Mouse (Mus musculus): ENCODE measurements at regions not wholly inside any gene's neighbourhood (a gene's known extent, or its start where the extent isn't known, plus 50 kb on each side); places are given as distances from the start of the nearest gene placed in this dataset.

GRCm38 (mm10) chr12:65497602-65498001 is 272.3 kb downstream of the Wdr20rt start:
- H3K27me3 ChIP-seq (ENCODE audit: control insufficient read depth, insufficient read depth, low read length), result no peaks in the 10 kb centered on the region
- H3K4me3 ChIP-seq (ENCODE audit: low read length), result no peak overlapping the region
- H3K9ac ChIP-seq (ENCODE audit: low read length), result no peak overlapping the region
- no peak overlapping the region for H3K27ac ChIP-seq (ENCODE audit: low read length)
- H3K4me1 ChIP-seq (ENCODE audit: control insufficient read depth, insufficient read depth, low read length), result 0 out of 2 replicates have a peak, but pooled peaks cover 2% of the 10 kb centered on the region
- no peak overlapping the region for H3K4me2 ChIP-seq (ENCODE audit: low read depth, low read length)
- no peak for ATAC-seq (replicated peaks; ENCODE audit: extremely low read depth, insufficient read depth, low FRiP score)
- 62% methylated on average over 6 of the region's 6 CpGs for WGBS
- H3K36me3 ChIP-seq (ENCODE audit: control insufficient read depth, insufficient read depth), result no peaks in the 10 kb centered on the region
- peaks cover 8% of the 10 kb centered on the region; the same call in 1 of the 2 replicates for H3K9me3 ChIP-seq (replicated peaks; ENCODE audit: control insufficient read depth, low read length)

GRCm38 (mm10) chr12:65501459-65501858 is 276.1 kb downstream of the Wdr20rt start:
- no peaks in the 10 kb centered on the region for H3K9me3 ChIP-seq (replicated peaks; ENCODE audit: control insufficient read depth, low read length)
- H3K9ac ChIP-seq (ENCODE audit: low read length), result no peak overlapping the region
- no peak overlapping the region for H3K4me3 ChIP-seq (ENCODE audit: low read length)
- no peaks in the 10 kb centered on the region for H3K36me3 ChIP-seq (ENCODE audit: control insufficient read depth, insufficient read depth)
- ATAC-seq (replicated peaks; ENCODE audit: extremely low read depth, insufficient read depth, low FRiP score), result no peak
- H3K27me3 ChIP-seq (ENCODE audit: control insufficient read depth, insufficient read depth, low read length), result no peaks in the 10 kb centered on the region
- no peak overlapping the region for H3K4me2 ChIP-seq (ENCODE audit: low read depth, low read length)
- 78% methylated on average over 2 of the region's 2 CpGs for WGBS
- no peak overlapping the region for H3K27ac ChIP-seq (ENCODE audit: low read length)
- 0 out of 2 replicates have a peak, but pooled peaks cover 2% of the 10 kb centered on the region for H3K4me1 ChIP-seq (ENCODE audit: control insufficient read depth, insufficient read depth, low read length)

GRCm38 (mm10) chr12:65502045-65502444 is 276.7 kb downstream of the Wdr20rt start:
- no peaks in the 10 kb centered on the region for H3K27me3 ChIP-seq (ENCODE audit: control insufficient read depth, insufficient read depth, low read length)
- H3K4me3 ChIP-seq (ENCODE audit: low read length), result no peak overlapping the region
- no peaks in the 10 kb centered on the region for H3K9me3 ChIP-seq (replicated peaks; ENCODE audit: control insufficient read depth, low read length)
- no peak overlapping the region for H3K4me2 ChIP-seq (ENCODE audit: low read depth, low read length)
- ATAC-seq (replicated peaks; ENCODE audit: extremely low read depth, insufficient read depth, low FRiP score), result no peak
- no peak overlapping the region for H3K9ac ChIP-seq (ENCODE audit: low read length)
- 0 out of 2 replicates have a peak, but pooled peaks cover 2% of the 10 kb centered on the region for H3K4me1 ChIP-seq (ENCODE audit: control insufficient read depth, insufficient read depth, low read length)
- H3K27ac ChIP-seq (ENCODE audit: low read length), result no peak overlapping the region
- 9% methylated on average over 1 of the region's 1 CpGs for WGBS
- H3K36me3 ChIP-seq (ENCODE audit: control insufficient read depth, insufficient read depth), result no peaks in the 10 kb centered on the region

GRCm38 (mm10) chr12:65513070-65513469 is 287.8 kb downstream of the Wdr20rt start:
- WGBS, result 67% methylated on average over 1 of the region's 1 CpGs
- Histone ChIP-seq H3K4me2 (ENCODE audit: low read depth, low read length) (no peak overlapping the region), H3K9ac (ENCODE audit: low read length) (no peak overlapping the region), H3K27ac (ENCODE audit: low read length) (no peak overlapping the region), H3K4me3 (ENCODE audit: low read length) (no peak overlapping the region), H3K9me3 (replicated peaks; ENCODE audit: control insufficient read depth, low read length) (no peaks in the 10 kb centered on the region), H3K36me3 (ENCODE audit: control insufficient read depth, insufficient read depth) (no peaks in the 10 kb centered on the region), H3K4me1 (ENCODE audit: control insufficient read depth, insufficient read depth, low read length) (no peaks in the 10 kb centered on the region), H3K27me3 (ENCODE audit: control insufficient read depth, insufficient read depth, low read length) (no peaks in the 10 kb centered on the region)
- ATAC-seq (replicated peaks; ENCODE audit: extremely low read depth, insufficient read depth, low FRiP score), result no peak

DNA sequence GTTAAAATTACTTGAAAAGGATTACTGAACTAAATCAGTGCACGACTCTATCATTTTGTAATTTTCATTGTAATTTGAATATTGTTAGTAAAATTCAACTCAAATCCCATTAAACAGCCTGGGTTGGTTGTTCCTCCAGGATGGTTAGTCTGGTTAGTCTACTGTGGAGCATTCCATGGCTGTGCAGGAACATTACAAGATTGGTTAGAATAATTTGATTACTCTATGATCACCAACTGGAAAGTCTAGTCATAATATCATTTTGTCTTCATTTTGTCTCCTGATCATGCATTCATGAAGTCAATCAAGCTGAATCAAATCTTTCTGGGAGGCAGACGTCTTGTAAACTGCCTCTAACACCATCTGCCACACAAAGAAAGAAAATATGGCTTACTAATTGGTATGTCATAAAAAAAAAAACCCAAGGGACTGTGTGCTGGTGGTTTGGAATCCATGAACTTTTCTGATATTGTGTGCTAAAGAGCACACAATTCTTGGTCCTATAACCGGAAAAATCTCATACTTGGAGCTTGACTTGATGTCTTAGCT is 308.9 kb downstream of the Wdr20rt start:
- H3K9ac ChIP-seq (ENCODE audit: low read length), result no peak overlapping the region
- no peak overlapping the region for H3K4me3 ChIP-seq (ENCODE audit: low read length)
- no peaks in the 10 kb centered on the region for H3K36me3 ChIP-seq (ENCODE audit: control insufficient read depth, insufficient read depth)
- H3K9me3 ChIP-seq (replicated peaks; ENCODE audit: control insufficient read depth, low read length), result no peaks in the 10 kb centered on the region
- no peak overlapping the region for H3K27ac ChIP-seq (ENCODE audit: low read length)
- no peaks in the 10 kb centered on the region for H3K4me1 ChIP-seq (ENCODE audit: control insufficient read depth, insufficient read depth, low read length)
- H3K4me2 ChIP-seq (ENCODE audit: low read depth, low read length), result no peak overlapping the region
- WGBS, result 63% methylated on average over 3 of the region's 3 CpGs
- ATAC-seq (replicated peaks; ENCODE audit: extremely low read depth, insufficient read depth, low FRiP score), result no peak
- no peaks in the 10 kb centered on the region for H3K27me3 ChIP-seq (ENCODE audit: control insufficient read depth, insufficient read depth, low read length)

GRCm38 (mm10) chr12:65548301-65548700 is 323.0 kb downstream of the Wdr20rt start:
- 88% methylated on average over 4 of the region's 4 CpGs for WGBS
- H3K27me3 ChIP-seq (ENCODE audit: control insufficient read depth, insufficient read depth, low read length), result no peaks in the 10 kb centered on the region
- H3K4me2 ChIP-seq (ENCODE audit: low read depth, low read length), result no peak overlapping the region
- no peak overlapping the region for H3K27ac ChIP-seq (ENCODE audit: low read length)
- no peak overlapping the region for H3K9ac ChIP-seq (ENCODE audit: low read length)
- H3K36me3 ChIP-seq (ENCODE audit: control insufficient read depth, insufficient read depth), result no peaks in the 10 kb centered on the region
- no peak overlapping the region for H3K4me3 ChIP-seq (ENCODE audit: low read length)
- H3K4me1 ChIP-seq (ENCODE audit: control insufficient read depth, insufficient read depth, low read length), result no peaks in the 10 kb centered on the region
- no peaks in the 10 kb centered on the region for H3K9me3 ChIP-seq (replicated peaks; ENCODE audit: control insufficient read depth, low read length)
- no peak for ATAC-seq (replicated peaks; ENCODE audit: extremely low read depth, insufficient read depth, low FRiP score)

- no peak for ATAC-seq (replicated peaks; ENCODE audit: extremely low read depth, insufficient read depth, low FRiP score)
- H3K4me1 ChIP-seq (ENCODE audit: control insufficient read depth, insufficient read depth, low read length), result no peaks in the 10 kb centered on the region
- H3K27ac ChIP-seq (ENCODE audit: low read length), result no peak overlapping the region
- WGBS, result 81% methylated on average over 3 of the region's 3 CpGs
- no peak overlapping the region for H3K4me2 ChIP-seq (ENCODE audit: low read depth, low read length)
- H3K9me3 ChIP-seq (replicated peaks; ENCODE audit: control insufficient read depth, low read length), result no peaks in the 10 kb centered on the region
- no peak overlapping the region for H3K9ac ChIP-seq (ENCODE audit: low read length)
- no peak overlapping the region for H3K4me3 ChIP-seq (ENCODE audit: low read length)
- H3K27me3 ChIP-seq (ENCODE audit: control insufficient read depth, insufficient read depth, low read length), result no peaks in the 10 kb centered on the region
- no peaks in the 10 kb centered on the region for H3K36me3 ChIP-seq (ENCODE audit: control insufficient read depth, insufficient read depth)
Observed at GRCm38 (mm10) chr12:65552230-65552629, 326.9 kb downstream of the Wdr20rt start.

DNA sequence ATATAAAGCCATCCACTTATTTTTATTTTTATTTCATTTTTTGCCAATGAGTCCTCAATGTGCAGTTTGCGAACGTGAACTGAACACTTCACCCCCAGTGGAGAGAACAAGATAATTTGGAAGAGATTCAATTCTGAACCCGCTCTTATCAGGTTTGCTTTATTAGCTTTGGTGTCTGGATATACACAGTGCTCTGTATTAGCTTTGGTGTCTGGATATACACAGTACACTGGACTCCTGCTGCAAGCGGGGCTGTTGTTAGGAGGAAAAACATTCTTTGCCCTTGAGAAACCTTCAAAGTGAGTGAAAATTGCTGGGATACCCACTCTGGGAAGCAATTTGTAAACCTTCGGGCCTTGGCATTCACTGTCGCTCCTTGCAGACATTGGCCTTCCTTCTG is 333.7 kb downstream of the Wdr20rt start:
- Histone ChIP-seq H3K4me2 (ENCODE audit: low read depth, low read length) (no peak overlapping the region), H3K27me3 (ENCODE audit: control insufficient read depth, insufficient read depth, low read length) (no peaks in the 10 kb centered on the region), H3K9ac (ENCODE audit: low read length) (no peak overlapping the region), H3K27ac (ENCODE audit: low read length) (no peak overlapping the region), H3K4me3 (ENCODE audit: low read length) (no peak overlapping the region), H3K4me1 (ENCODE audit: control insufficient read depth, insufficient read depth, low read length) (no peaks in the 10 kb centered on the region; the same call in 1 of the 2 replicates), H3K36me3 (ENCODE audit: control insufficient read depth, insufficient read depth) (no peaks in the 10 kb centered on the region), H3K9me3 (replicated peaks; ENCODE audit: control insufficient read depth, low read length) (no peaks in the 10 kb centered on the region)
- ATAC-seq (replicated peaks; ENCODE audit: extremely low read depth, insufficient read depth, low FRiP score), result no peak
- WGBS, result 54% methylated on average over 6 of the region's 6 CpGs

- Histone ChIP-seq H3K27ac (ENCODE audit: low read length) (no peak overlapping the region), H3K36me3 (ENCODE audit: control insufficient read depth, insufficient read depth) (no peaks in the 10 kb centered on the region), H3K4me2 (ENCODE audit: low read depth, low read length) (no peak overlapping the region), H3K4me3 (ENCODE audit: low read length) (no peak overlapping the region), H3K9me3 (replicated peaks; ENCODE audit: control insufficient read depth, low read length) (no peaks in the 10 kb centered on the region), H3K9ac (ENCODE audit: low read length) (no peak overlapping the region), H3K4me1 (ENCODE audit: control insufficient read depth, insufficient read depth, low read length) (no peaks in the 10 kb centered on the region; the same call in 1 of the 2 replicates), H3K27me3 (ENCODE audit: control insufficient read depth, insufficient read depth, low read length) (no peaks in the 10 kb centered on the region)
- ATAC-seq (replicated peaks; ENCODE audit: extremely low read depth, insufficient read depth, low FRiP score), result peak; percentile 49; the same call in 1 of the 2 replicates
- 42% methylated on average over 3 of the region's 3 CpGs for WGBS
Observed at GRCm38 (mm10) chr12:65559809-65560208, 334.5 kb downstream of the Wdr20rt start.
